ENCODE assay signal across 10 mouse cellular contexts in the genomic region with DNA sequence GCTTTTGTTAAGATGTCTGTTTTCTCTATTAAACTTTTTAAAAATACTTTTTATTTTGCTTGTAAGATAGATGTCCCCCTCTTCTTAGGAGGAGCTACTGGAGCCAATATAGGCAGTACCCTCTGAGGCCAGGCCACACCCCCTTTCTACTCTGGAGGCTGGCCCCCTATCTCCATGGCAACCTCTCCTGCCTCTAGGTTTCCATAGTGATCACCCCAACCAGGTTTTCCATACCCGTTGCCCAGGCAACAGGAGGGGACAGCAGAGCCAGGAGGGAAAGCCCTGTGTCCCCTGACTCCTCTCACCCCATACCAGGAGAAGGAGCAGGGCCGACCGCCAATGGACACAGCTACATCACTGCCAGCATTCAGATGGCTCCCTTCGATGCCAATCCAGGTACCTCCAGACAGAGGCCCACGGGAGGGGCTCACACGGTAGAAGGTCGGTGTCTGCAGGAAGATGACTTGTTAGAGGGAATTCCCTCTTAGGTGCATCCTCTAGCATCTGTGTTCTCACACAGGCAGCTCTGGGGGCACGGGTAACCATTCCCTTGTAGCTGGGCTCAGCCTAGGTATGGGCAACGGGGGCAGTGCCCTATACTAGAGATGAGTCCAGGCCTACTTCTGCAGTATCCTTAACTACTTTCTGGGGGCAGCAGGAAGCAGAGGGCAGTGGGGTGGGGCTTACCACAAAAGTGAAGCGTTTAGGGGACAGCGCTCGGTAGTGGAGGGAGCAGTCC. TPM values are rescaled to one million over a fixed set of nuclear protein-coding genes. Genes with fewer than 3 reads are reported as not detected.
DNase-seq lines count a peak whose midpoint lies in the region; ATAC-seq and TF ChIP-seq lines count a peak whose summit lies in the region.
"Had no signal": no experiment of that assay in that cellular context is flagged by ENCODE, and none has a peak within 500 bp of the region (broad histone marks: within the 10 kb centered on the region; RNA-seq: fewer than 3 reads in every experiment).

No protein-coding gene starts in this region.

- H3K4me2 ChIP-seq in hindbrain, postnatal 0 days (ENCODE audit: low read depth, low read length), result no peak overlapping the region
- peak overlapping the region; percentile 1; the same call in 1 of the 2 replicates for H3K4me2 ChIP-seq in neural tube, embryonic 12.5 days (replicated peaks)
- H3K4me2 ChIP-seq: intestine, embryonic 15.5 days had no signal

- peaks cover 100% of the 10 kb centered on the region for H3K36me3 ChIP-seq in forebrain, embryonic 10.5 days (replicated peaks)
- H3K36me3 ChIP-seq in hindbrain, postnatal 0 days (ENCODE audit: insufficient read depth, low read length), result peaks cover 71% of the 10 kb centered on the region
- peaks cover 98% of the 10 kb centered on the region for H3K36me3 ChIP-seq in neural tube, embryonic 12.5 days

- peaks cover 37% of the 10 kb centered on the region for H3K4me1 ChIP-seq in forebrain, embryonic 10.5 days
- peaks cover 4% of the 10 kb centered on the region; the same call in 1 of the 2 replicates for H3K4me1 ChIP-seq in hindbrain, postnatal 0 days (ENCODE audit: insufficient read depth, low read length)
- peaks cover 17% of the 10 kb centered on the region for H3K4me1 ChIP-seq in neural tube, embryonic 12.5 days
- H3K4me1 ChIP-seq: intestine, embryonic 15.5 days had no signal

- H3K9me3 ChIP-seq in forebrain, embryonic 10.5 days, result no peaks in the 10 kb centered on the region
- H3K9me3 ChIP-seq in hindbrain, postnatal 0 days (ENCODE audit: low read length), result no peaks in the 10 kb centered on the region
- no peaks in the 10 kb centered on the region for H3K9me3 ChIP-seq in neural tube, embryonic 12.5 days
- H3K9me3 ChIP-seq: intestine, embryonic 15.5 days had no signal

- peak overlapping the region; percentile 57 for H3K27ac ChIP-seq in forebrain, embryonic 10.5 days
- no peak overlapping the region for H3K27ac ChIP-seq in hindbrain, postnatal 0 days
- H3K27ac ChIP-seq in neural tube, embryonic 12.5 days, result no peak overlapping the region
- H3K27ac ChIP-seq: intestine, embryonic 15.5 days had no signal

- no peaks in the 10 kb centered on the region for H3K27me3 ChIP-seq in forebrain, embryonic 10.5 days (ENCODE audit: poor library complexity, severe bottlenecking)
- H3K27me3 ChIP-seq in hindbrain, postnatal 0 days (ENCODE audit: insufficient read depth, low read length), result no peaks in the 10 kb centered on the region
- H3K27me3 ChIP-seq in neural tube, embryonic 12.5 days (replicated peaks), result no peaks in the 10 kb centered on the region
- H3K27me3 ChIP-seq: intestine, embryonic 15.5 days had no signal

- H3K4me3 ChIP-seq in forebrain, embryonic 10.5 days, result no peak overlapping the region
- H3K4me3 ChIP-seq in hindbrain, postnatal 0 days (ENCODE audit: low read length), result no peak overlapping the region
- H3K4me3 ChIP-seq in neural tube, embryonic 12.5 days, result no peak overlapping the region
- H3K4me3 ChIP-seq: intestine, embryonic 15.5 days had no signal

- ATAC-seq in hindbrain, postnatal 0 days, result peak; percentile 80
- ATAC-seq in neural tube, embryonic 12.5 days (ENCODE audit: low FRiP score, low read depth), result peak; percentile 90
- no peak for ATAC-seq in megakaryocyte, adult 5-6 weeks (ENCODE audit: poor library complexity, severe bottlenecking)
- ATAC-seq: intestine, embryonic 15.5 days had no signal

- 68% methylated on average over 12 of the region's 12 CpGs for WGBS in forebrain, embryonic 10.5 days
- WGBS in hindbrain, postnatal 0 days, result 33% methylated on average over 12 of the region's 12 CpGs
- WGBS in neural tube, embryonic 12.5 days, result 54% methylated on average over 12 of the region's 12 CpGs

- peak; percentile 61 to 64 for DNase-seq in cerebellum, postnatal 10 days
- no peak for DNase-seq in cerebellum, adult 9-10 months
- DNase-seq in forebrain, embryonic 10.5 days (ENCODE audit: extremely low spot score, low spot score), result peak; percentile 80
- peak; percentile 84 for DNase-seq in hindbrain, postnatal 0 days (ENCODE audit: low spot score)
- no peak for DNase-seq in T-cell, adult 2 months (ENCODE audit: low spot score)
- no peak for DNase-seq in kidney, postnatal 10 days
- DNase-seq: layer of hippocampus, postnatal 36 days had no signal

- no peak overlapping the region for H3K9ac ChIP-seq in hindbrain, postnatal 0 days (replicated peaks; ENCODE audit: low read length)
- H3K9ac ChIP-seq in neural tube, embryonic 12.5 days, result no peak overlapping the region
- H3K9ac ChIP-seq: intestine, embryonic 15.5 days had no signal

- TF ChIP-seq CTCF in hindbrain, postnatal 0 days (IDR thresholded peaks at IDR 0.05; ENCODE audit: low read depth), result no peak

RNA-seq across cellular contexts. Expression of gene Plxna1, which starts 28.3 kb away (rescaled TPM):
- polyA plus RNA-seq in forebrain, embryonic 10.5 days (2016; fragmentation: Nextera tagmentation; extraction: Ambion mirVana), result 22.4 and 26.6 TPM in 2 replicates
- 135 and 145 TPM in 2 replicates for total RNA-seq in hindbrain, postnatal 0 days (2014; rRNA removed)
- 25.3 and 30.6 TPM in 2 replicates for polyA plus RNA-seq in hindbrain, postnatal 0 days (2015; fragmentation: Nextera tagmentation; extraction: Ambion mirVana)
- polyA plus RNA-seq in neural tube, embryonic 12.5 days (2016; fragmentation: Nextera tagmentation; extraction: Ambion mirVana), result 46.0 and 54.1 TPM in 2 replicates
- 0.91 and 2.7 TPM in 2 replicates for total RNA-seq in megakaryocyte, adult 5-6 weeks (2015)
- total RNA-seq in megakaryocyte, adult 5-6 weeks (2017), result 1.4 and 5.7 TPM in 2 replicates

Comparison
In these comparisons a context has a peak if more than half of its experiments do, and no peak if none do; other contexts are left out.
1. DNase-seq: peak in cerebellum, postnatal 10 days (2 of 2), forebrain, embryonic 10.5 days (single experiment) and hindbrain, postnatal 0 days (single experiment); none in cerebellum, adult 9-10 months (single experiment), T-cell, adult 2 months (single experiment) and kidney, postnatal 10 days (single experiment).